Mouse (Mus musculus) ES-CJ7 (cell line): ENCODE measurements around the gene Vim.

ENCODE experiments used
- DNase-seq: peaks from one replicate; pipeline ENCODE4 v3.0.0; 2011; ENCODE audit warnings: low read depth, low spot score

Gene Vim

GRCm38 (mm10) chr2:13573408-13574065, at the start of gene Vim:
Vim (plus strand) TSS chr2:13573927.
- DNase-seq = peak; percentile 93

- DNase-seq = no peak
These were observed 47.5 kb upstream of the Vim start for GRCm38 (mm10) chr2:13526205-13526604.

GRCm38 (mm10) chr2:13527125-13527524, 46.6 kb upstream of the Vim start:
- no peak for DNase-seq

DNA sequence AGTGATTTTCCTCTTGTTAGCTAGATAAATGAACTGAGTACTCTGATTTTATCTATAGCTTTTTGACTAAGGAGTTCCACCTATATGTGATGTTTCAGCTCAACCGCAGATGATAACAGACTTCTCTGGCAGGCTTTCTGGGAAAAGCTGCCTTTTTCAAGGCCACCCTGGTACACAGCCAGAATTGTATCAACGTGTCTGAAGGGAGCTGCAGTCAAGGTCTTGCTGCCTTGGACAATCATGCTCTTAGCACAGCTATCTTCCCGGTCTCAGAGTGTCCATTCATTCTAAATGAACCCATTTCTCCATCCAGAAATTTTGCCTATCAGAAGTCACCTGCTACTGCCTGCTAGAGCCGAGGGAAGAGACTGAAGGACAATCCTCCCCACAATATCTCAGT, 46.2 kb upstream of the Vim start:
- DNase-seq = no peak

GRCm38 (mm10) chr2:13529253-13529933, 44.3 kb upstream of the Vim start:
- no peak for DNase-seq

DNA sequence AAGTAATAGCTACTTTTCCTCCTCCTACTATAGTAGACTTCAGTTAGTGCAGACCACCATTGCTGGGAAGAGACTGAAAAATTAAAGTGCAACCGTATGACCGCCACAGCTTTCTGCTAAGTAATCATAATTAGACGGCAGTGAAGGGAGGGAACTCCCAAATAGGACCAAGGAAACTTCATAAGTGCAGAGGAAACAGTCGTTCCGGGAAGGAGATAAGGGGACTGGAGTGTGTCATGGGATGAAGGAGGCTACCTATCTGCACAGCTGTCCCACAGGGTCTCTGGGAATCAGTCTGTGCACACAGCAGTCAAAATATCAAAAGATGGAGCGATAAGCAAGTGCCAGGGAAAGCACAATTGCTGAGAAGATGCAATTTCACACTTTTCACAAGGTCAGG, 43.1 kb upstream of the Vim start:
- DNase-seq = no peak

DNA sequence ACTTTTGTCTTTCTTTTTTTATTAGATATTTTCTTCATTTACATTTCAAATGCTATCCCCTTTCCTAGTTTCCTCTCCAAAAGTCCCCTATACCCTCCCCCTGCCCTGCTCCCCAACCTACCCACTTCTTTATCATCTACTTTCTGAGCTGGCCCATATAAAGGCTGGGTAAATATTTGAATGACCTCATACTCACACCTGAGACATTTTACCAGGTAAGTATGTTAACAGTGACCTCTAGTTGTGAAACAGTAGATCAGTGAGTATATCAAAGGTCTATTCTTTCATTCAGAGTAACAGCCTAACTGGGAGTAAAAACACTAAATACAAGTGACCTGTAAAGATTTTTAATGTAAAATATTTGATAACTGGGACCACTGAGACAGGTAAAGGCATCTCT, 37.0 kb upstream of the Vim start:
- no peak for DNase-seq

- peak; percentile 61 for DNase-seq
These were observed 36.0 kb upstream of the Vim start for GRCm38 (mm10) chr2:13537733-13538132.

- DNase-seq = no peak
These were observed 35.5 kb upstream of the Vim start for GRCm38 (mm10) chr2:13538258-13538657.

DNA sequence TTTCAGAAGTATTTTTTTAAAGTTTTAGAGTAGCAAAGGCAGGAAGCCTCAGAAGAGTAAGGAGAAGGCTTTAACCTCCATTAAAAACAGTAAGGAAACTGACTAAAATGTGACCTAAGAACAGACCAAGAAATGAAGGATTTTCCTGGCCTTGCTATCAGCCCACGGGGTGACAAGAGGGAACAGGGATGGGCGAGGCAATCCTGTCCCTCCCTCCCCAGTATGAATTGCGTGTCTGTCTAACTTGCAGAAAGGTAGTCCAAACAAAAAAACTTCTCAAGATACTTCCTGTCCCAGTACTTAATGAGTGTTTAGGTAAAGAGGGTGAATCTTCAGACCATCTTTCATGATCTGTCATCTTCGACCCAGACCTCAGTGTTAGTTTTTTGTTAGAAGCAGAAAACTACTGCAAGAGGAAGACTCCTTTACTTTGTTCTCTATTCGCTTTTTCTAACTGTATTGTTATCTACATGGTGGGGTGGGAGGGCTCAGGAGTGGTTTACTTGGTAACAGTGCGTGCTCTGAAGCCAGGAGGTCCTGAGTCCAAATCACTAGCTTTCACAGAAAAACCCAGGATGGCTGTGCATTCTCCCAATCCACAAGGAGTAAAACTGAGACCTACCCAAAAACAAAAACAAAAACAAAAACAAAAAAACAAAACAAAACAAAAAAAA, 34.9 kb upstream of the Vim start:
- no peak for DNase-seq

GRCm38 (mm10) chr2:13539860-13540259, 33.9 kb upstream of the Vim start:
- no peak for DNase-seq

DNA sequence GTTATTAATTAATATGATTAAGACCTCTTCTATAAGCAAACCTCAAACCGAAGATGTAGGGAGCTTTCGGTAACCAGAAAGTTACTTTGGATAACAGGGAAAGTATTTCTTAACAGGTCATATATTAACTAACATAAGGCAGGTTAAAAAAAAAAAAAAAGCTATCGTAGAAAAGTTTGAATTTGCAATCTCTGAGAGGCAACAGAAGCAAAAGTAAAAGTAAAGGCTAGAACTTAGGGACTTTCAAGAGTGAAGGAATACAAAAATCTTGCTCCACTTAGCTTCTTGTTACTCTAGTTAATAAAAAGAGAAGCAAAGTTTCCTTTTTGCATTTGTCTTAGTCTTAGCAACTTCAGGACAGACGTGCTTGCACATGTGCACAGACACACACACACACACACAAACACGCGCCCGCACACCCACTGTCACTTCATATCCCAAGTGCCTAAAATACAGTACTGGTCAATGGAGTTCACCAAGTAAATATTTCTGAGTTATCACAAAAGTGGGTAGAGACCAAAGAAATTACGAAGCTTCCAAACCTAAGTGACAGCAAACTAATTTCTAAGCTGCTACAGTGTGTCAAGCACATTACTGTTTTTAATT, 30.1 kb upstream of the Vim start:
- DNase-seq = no peak

DNA sequence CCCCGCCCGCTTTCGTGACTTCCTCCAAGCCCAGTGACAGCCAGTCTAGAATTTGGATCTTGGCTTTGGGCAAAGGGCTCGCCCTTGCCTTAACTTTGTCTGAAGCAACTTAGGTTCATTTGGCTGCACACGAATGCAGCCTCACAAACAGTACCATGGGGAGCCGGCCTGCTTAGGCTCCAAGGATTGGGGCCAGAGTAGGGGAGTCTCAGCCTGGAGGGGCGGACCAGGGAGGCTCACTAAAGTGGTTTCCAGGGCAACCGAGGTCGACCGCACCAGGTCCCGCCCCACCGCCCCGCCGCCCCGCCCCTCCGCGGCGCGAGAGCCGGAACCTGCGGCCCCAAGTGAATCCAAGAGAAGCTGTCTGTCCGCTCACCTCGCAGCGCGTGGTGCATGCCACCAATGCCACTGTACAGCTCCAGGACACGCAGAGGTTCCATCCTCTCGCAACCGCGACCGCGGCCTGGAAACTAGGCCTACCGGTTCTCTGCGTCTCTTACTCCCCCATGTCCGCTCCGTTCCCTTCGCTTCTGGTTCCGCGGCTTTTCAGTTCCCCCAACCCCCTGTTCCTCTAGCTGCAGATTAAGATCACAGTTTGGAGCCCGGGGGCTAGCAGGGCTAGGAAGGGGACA, 29.4 kb upstream of the Vim start, which contains the start of gene Trdmt1:
Gene Trdmt1, minus strand, starts transcription at position 476 of the 632 bp plus-strand sequence.
- peak; percentile 80 for DNase-seq

DNA sequence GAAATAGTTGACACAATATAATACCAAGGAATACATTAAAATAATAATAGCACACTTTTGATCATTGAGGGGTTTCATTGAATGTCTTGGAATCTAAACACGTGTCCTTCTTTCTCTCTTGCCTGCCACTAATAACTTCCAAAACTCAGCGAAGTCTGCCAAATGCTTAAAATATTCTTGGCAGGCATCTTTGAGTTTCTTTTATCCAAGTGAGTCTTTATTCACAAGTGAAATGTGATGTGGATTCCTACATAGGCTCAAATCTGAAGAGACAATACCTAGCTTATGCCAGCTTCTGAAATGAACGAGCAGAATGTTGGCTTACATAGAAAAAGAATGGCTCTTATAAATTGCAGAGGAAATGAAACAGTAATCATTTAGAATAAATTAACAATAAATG, 25.0 kb upstream of the Vim start:
- no peak for DNase-seq

DNA sequence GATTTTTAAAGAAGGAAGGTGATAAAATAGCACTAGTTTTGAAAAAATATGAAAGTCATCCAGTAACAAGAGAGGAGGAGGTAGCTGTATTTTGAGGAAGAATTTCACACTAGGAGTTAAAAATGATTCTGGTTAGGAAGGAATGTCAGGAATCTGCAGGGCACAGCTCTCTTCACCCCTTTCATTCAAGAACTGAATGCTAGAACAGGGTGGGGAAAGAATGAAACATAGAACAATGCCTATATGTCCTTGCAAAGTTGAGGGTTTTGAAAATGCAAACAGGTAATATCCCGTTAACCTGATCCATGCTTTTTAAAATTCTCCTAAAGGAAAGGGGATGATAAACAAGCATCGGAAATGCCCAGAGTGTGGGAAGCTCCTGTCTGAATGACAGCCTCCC, 19.8 kb upstream of the Vim start:
- DNase-seq = no peak

- DNase-seq = no peak
These were observed 17.5 kb upstream of the Vim start for GRCm38 (mm10) chr2:13556239-13556638.

GRCm38 (mm10) chr2:13557145-13558030, 16.3 kb upstream of the Vim start:
- DNase-seq = no peak

GRCm38 (mm10) chr2:13558607-13559262, 15.0 kb upstream of the Vim start:
- DNase-seq = no peak

DNA sequence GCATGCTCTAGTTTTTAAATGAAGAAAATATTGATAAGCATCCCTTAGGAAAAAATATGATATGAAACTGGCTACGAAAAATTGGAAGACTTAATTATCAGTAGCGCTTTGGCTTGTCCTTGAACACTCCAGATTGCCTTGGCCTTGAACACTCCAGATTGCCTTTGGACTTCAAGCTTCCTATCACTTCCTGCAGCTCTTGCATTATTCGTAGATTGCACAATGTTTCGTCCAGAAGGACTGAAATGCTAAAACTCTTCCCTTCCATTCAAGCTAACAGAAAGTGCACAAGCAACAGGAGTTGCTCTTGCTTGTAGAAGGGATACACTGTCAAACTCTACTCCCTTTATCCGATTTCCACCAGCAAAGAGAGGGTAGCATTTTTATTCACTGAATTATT, 14.4 kb upstream of the Vim start:
- no peak for DNase-seq

- no peak for DNase-seq
These were observed 14.0 kb upstream of the Vim start for GRCm38 (mm10) chr2:13559729-13560128.
